Mouse (Mus musculus) cerebellum, adult 2 months (tissue): Measurements from ENCODE around the gene Gmds.
A peak's percentile ranks its signal among the peaks of the same experiment; 100 is the strongest.

Experiments used
- CTCF ChIP-seq: fragments of 200-500 bp; IDR thresholded peaks from 2 replicates; pipeline ENCODE4 v1.5.1; 2011; ENCODE audit warnings: low read depth, mild to moderate bottlenecking, control low read depth, low read length, moderate library complexity, borderline replicate concordance; ENCODE audit not compliant: insufficient read depth
- POLR2A ChIP-seq: fragments of 200-500 bp; IDR thresholded peaks from 2 replicates; pipeline ENCODE4 v1.6.1; 2011; ENCODE audit warnings: low read length, control low read depth, borderline replicate concordance; ENCODE audit not compliant: insufficient read depth

GRCm38 (mm10) chr13:32297398-32297797 is 41.1 kb downstream of the Gmds start:
- peak; percentile 23; the same call in 1 of the 2 replicates for TF ChIP-seq CTCF
- TF ChIP-seq POLR2A = no peak
